Mouse (Mus musculus) liver, postnatal 0 days (tissue): ENCODE results near the gene Adora1.

ENCODE experiments used
- CTCF ChIP-seq: sonication (generic); IDR thresholded peaks from 2 replicates; pipeline ENCODE4 v1.5.1; 2016; ENCODE audit warnings: antibody characterized with exemption, low read depth
- EP300 ChIP-seq: IDR thresholded peaks from 2 replicates; pipeline ENCODE4 v1.6.1; 2016; ENCODE audit warnings: antibody characterized with exemption, low read depth, mild to moderate bottlenecking

GRCm38 (mm10) chr1:134216629-134216971 is 18.6 kb downstream of the Adora1 start:
- TF ChIP-seq CTCF (no peak), EP300 (no peak)
